Comparison of ENCODE assay signal across 9 mouse cellular contexts in the genomic region with DNA sequence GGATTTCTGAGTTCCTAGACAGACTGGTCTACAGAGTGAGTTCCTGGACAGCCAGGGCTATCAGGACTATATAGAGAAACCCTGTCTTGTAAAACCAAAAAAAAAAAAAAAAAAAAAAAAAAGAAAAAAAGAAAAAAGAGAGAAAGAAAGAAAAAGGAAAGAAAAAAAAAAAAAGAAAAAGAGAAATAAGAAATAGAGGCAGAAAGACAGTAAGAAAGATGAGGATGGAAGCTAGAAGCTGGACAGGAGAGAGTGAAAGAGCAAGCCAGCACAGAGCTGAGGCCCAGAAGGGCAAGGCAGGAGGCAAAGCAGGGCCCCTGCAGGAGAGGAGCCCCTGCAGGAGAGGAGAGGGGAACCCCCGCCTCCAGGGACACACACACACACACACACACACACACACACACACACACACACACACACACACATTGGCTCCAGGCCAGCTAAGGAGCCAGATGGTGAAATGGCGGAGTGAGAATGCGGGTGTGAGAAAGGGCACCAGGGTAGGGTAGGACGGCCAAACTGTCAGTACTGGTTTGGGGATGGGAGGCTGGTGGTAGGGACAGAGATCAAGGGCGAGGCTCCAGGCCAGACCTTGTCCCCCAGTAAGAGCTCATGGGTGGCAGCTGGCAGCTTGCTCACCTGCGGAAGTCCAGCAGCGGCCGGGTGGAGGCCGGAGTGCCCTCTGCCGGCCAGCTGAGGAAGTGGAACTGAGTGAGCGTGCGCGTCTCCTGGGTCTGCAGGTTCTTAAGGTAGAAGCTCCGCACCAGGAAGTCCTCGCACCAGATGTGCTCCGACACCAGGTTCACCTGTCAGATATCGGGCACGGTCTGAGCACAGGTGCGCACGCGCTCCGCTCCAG. TPM values are rescaled to one million over a fixed set of nuclear protein-coding genes. Genes with fewer than 3 reads are reported as not detected.
DNase-seq lines count a peak whose midpoint lies in the region; ATAC-seq and TF ChIP-seq lines count a peak whose summit lies in the region.
"Had no signal": no experiment of that assay in that cellular context is flagged by ENCODE, and none has a peak within 500 bp of the region (broad histone marks: within the 10 kb centered on the region; RNA-seq: fewer than 3 reads in every experiment).

No protein-coding gene starts in this region.

- H3K36me3 ChIP-seq in embryonic facial prominence, embryonic 15.5 days, result no peaks in the 10 kb centered on the region
- H3K36me3 ChIP-seq in heart, embryonic 15.5 days, result no peaks in the 10 kb centered on the region

- no peak overlapping the region for H3K27ac ChIP-seq in bone marrow macrophage, adult 2 months (ENCODE audit: insufficient read depth, low read depth, low read length)
- no peak overlapping the region for H3K27ac ChIP-seq in embryonic facial prominence, embryonic 15.5 days (replicated peaks)
- no peak overlapping the region for H3K27ac ChIP-seq in heart, embryonic 15.5 days

- peak overlapping the region; percentile 63 for H3K4me2 ChIP-seq in embryonic facial prominence, embryonic 15.5 days (replicated peaks)
- peak overlapping the region; percentile 63 for H3K4me2 ChIP-seq in heart, embryonic 15.5 days

- ATAC-seq in CD4-positive, CD25-positive, alpha-beta regulatory T cell, adult 4 months, result peak; percentile 78
- ATAC-seq in embryonic facial prominence, embryonic 15.5 days (ENCODE audit: insufficient number of reproducible peaks, low FRiP score, low TSS enrichment, low read depth), result 0 out of 2 replicates have a peak, but pooled peaks have one; percentile 13
- ATAC-seq in heart, embryonic 15.5 days (replicated peaks; ENCODE audit: insufficient number of reproducible peaks, insufficient read depth, low FRiP score, low read depth), result no peak

- H3K27me3 ChIP-seq in embryonic facial prominence, embryonic 15.5 days, result no peaks in the 10 kb centered on the region; the same call in 1 of the 2 replicates
- no peaks in the 10 kb centered on the region; the same call in 1 of the 2 replicates for H3K27me3 ChIP-seq in heart, embryonic 15.5 days

- no peak for TF ChIP-seq POLR2A in bone marrow macrophage, adult 2 months (IDR thresholded peaks at IDR 0.05; ENCODE audit: borderline replicate concordance, low read depth, low read length)

- TF ChIP-seq CTCF in bone marrow macrophage, adult 2 months (IDR thresholded peaks at IDR 0.05; ENCODE audit: low read depth, low read length), result peak; percentile 94

- WGBS in embryonic facial prominence, embryonic 15.5 days, result 4% methylated on average over 22 of the region's 22 CpGs
- WGBS in heart, embryonic 15.5 days, result 7% methylated on average over 21 of the region's 22 CpGs

- peaks cover 15% of the 10 kb centered on the region for H3K4me1 ChIP-seq in bone marrow macrophage, adult 2 months (ENCODE audit: control insufficient read depth, insufficient read depth, low read length)
- peaks cover 20% of the 10 kb centered on the region for H3K4me1 ChIP-seq in embryonic facial prominence, embryonic 15.5 days
- H3K4me1 ChIP-seq in heart, embryonic 15.5 days (replicated peaks), result peaks cover 37% of the 10 kb centered on the region

- H3K4me3 ChIP-seq in bone marrow macrophage, adult 2 months (ENCODE audit: insufficient read depth, low read length), result no peak overlapping the region
- H3K4me3 ChIP-seq in embryonic facial prominence, embryonic 15.5 days (replicated peaks), result peak overlapping the region; percentile 32
- peak overlapping the region; percentile 37 for H3K4me3 ChIP-seq in heart, embryonic 15.5 days

- no peak overlapping the region for H3K9ac ChIP-seq in embryonic facial prominence, embryonic 15.5 days
- H3K9ac ChIP-seq in heart, embryonic 15.5 days, result peak overlapping the region; percentile 5; the same call in 1 of the 2 replicates

- no peaks in the 10 kb centered on the region for H3K9me3 ChIP-seq in embryonic facial prominence, embryonic 15.5 days (replicated peaks)
- H3K9me3 ChIP-seq in heart, embryonic 15.5 days (replicated peaks), result no peaks in the 10 kb centered on the region

- DNase-seq in kidney, postnatal 10 days, result peak; percentile 88
- peak; percentile 90 for DNase-seq in lung, postnatal 36 days
- DNase-seq in retina, embryonic 14.5 days (ENCODE audit: low spot score), result peak; percentile 81
- DNase-seq in thymus, postnatal 4 days, result peak; percentile 89

RNA-seq across cellular contexts. Expression of gene Ptprn, which starts 13.0 kb away (rescaled TPM):
- under 1 TPM; 0.22 to 0.61 TPM for polyA plus RNA-seq in CD4-positive, CD25-positive, alpha-beta regulatory T cell, adult 4 months (2017; shearing (Covaris generic))
- polyA plus RNA-seq in bone marrow macrophage, adult 2 months (2012; ENCODE audit: insufficient read depth, insufficient read length, missing spikeins), result 0.60 and 0.94 TPM in 2 replicates
- 0.41 and 1.0 TPM in 2 replicates for polyA plus RNA-seq in embryonic facial prominence, embryonic 15.5 days (2015; fragmentation: Nextera tagmentation; extraction: Ambion mirVana)
- polyA plus RNA-seq in heart, embryonic 15.5 days (2015; fragmentation: Nextera tagmentation; extraction: Ambion mirVana), result 0.45 and 1.0 TPM in 2 replicates

RNA-seq across cellular contexts. Expression of gene Dnajb2, which starts 15.1 kb away (rescaled TPM):
- 10 to 100 TPM in 1 of 2 experiments, 1 to 10 TPM in 1; 10.0 to 10.3 TPM for polyA plus RNA-seq in CD4-positive, CD25-positive, alpha-beta regulatory T cell, adult 4 months (2017; shearing (Covaris generic))
- 6.7 and 10.7 TPM in 2 replicates for polyA plus RNA-seq in bone marrow macrophage, adult 2 months (2012; ENCODE audit: insufficient read depth, insufficient read length, missing spikeins)
- polyA plus RNA-seq in embryonic facial prominence, embryonic 15.5 days (2015; fragmentation: Nextera tagmentation; extraction: Ambion mirVana), result 47.9 and 51.3 TPM in 2 replicates
- polyA plus RNA-seq in heart, embryonic 15.5 days (2015; fragmentation: Nextera tagmentation; extraction: Ambion mirVana), result 41.4 and 43.0 TPM in 2 replicates

RNA-seq across cellular contexts. Expression of gene A630095N17Rik, which starts 19.4 kb away (rescaled TPM):
- polyA plus RNA-seq in CD4-positive, CD25-positive, alpha-beta regulatory T cell, adult 4 months (2017; shearing (Covaris generic)), result not detected
- not detected in 2 replicates for polyA plus RNA-seq in bone marrow macrophage, adult 2 months (2012; ENCODE audit: insufficient read depth, insufficient read length, missing spikeins)
- polyA plus RNA-seq in embryonic facial prominence, embryonic 15.5 days (2015; fragmentation: Nextera tagmentation; extraction: Ambion mirVana), result not detected in 2 replicates
- polyA plus RNA-seq in heart, embryonic 15.5 days (2015; fragmentation: Nextera tagmentation; extraction: Ambion mirVana), result 0.23 TPM in 1 of 2 replicates, not detected in the other
- polyA plus RNA-seq: frontal cortex, adult 2 months had no signal

RNA-seq across cellular contexts. Expression of gene Resp18, which starts 26.9 kb away (rescaled TPM):
- polyA plus RNA-seq in CD4-positive, CD25-positive, alpha-beta regulatory T cell, adult 4 months (2017; shearing (Covaris generic)), result not detected
- not detected in 2 replicates for polyA plus RNA-seq in bone marrow macrophage, adult 2 months (2012; ENCODE audit: insufficient read depth, insufficient read length, missing spikeins)
- polyA plus RNA-seq in embryonic facial prominence, embryonic 15.5 days (2015; fragmentation: Nextera tagmentation; extraction: Ambion mirVana), result 0.39 and 0.68 TPM in 2 replicates
- 0.18 and 2.4 TPM in 2 replicates for polyA plus RNA-seq in heart, embryonic 15.5 days (2015; fragmentation: Nextera tagmentation; extraction: Ambion mirVana)

RNA-seq across cellular contexts. Expression of gene Tuba4a, which starts 31.7 kb away (rescaled TPM):
- polyA plus RNA-seq in CD4-positive, CD25-positive, alpha-beta regulatory T cell, adult 4 months (2017; shearing (Covaris generic)), result 100 to 1,000 TPM; 141 to 164 TPM
- 38.7 and 47.0 TPM in 2 replicates for polyA plus RNA-seq in bone marrow macrophage, adult 2 months (2012; ENCODE audit: insufficient read depth, insufficient read length, missing spikeins)
- 94.8 and 98.3 TPM in 2 replicates for polyA plus RNA-seq in embryonic facial prominence, embryonic 15.5 days (2015; fragmentation: Nextera tagmentation; extraction: Ambion mirVana)
- polyA plus RNA-seq in heart, embryonic 15.5 days (2015; fragmentation: Nextera tagmentation; extraction: Ambion mirVana), result 41.9 and 56.7 TPM in 2 replicates
